Mouse (Mus musculus) stomach, embryonic 15.5 days (tissue): Measurements from ENCODE around the gene Camta1. TPM values are rescaled to one million over a fixed set of nuclear protein-coding genes. Genes with fewer than 3 reads are reported as not detected.

Experiments
- ATAC-seq: fragments of 200-750 bp; cut with Nextera tagmentation; 2 replicates; pipeline ENCODE4 v1.8.0; 2017; ENCODE audit warnings: low read depth, moderate number of reproducible peaks, moderate TSS enrichment; ENCODE audit not compliant: insufficient read depth, low FRiP score
- H3K27ac ChIP-seq: fragments of 300-500 bp; sonication (generic); 2 replicates; pipeline ENCODE4 v1.5.1; 2015; ENCODE audit warnings: mild to moderate bottlenecking, inconsistent platforms
- H3K27me3 ChIP-seq: fragments of 300-500 bp; sonication (generic); replicated peaks from 2 replicates; pipeline ENCODE4 v1.6.1; 2015; ENCODE audit warnings: inconsistent platforms
- H3K36me3 ChIP-seq: fragments of 300-500 bp; sonication (generic); 2 replicates; pipeline ENCODE4 v1.6.1; 2015; ENCODE audit warnings: inconsistent platforms
- H3K4me1 ChIP-seq: fragments of 300-500 bp; sonication (generic); 2 replicates; pipeline ENCODE4 v1.6.1; 2015; ENCODE audit warnings: inconsistent platforms
- H3K4me2 ChIP-seq: fragments of 300-500 bp; sonication (generic); 2 replicates; pipeline ENCODE4 v1.6.1; 2015; ENCODE audit warnings: mild to moderate bottlenecking, inconsistent platforms
- H3K4me3 ChIP-seq: fragments of 300-500 bp; sonication (generic); replicated peaks from 2 replicates; pipeline ENCODE4 v1.5.1; 2015; ENCODE audit warnings: inconsistent platforms
- H3K9ac ChIP-seq: fragments of 300-500 bp; sonication (generic); 2 replicates; pipeline ENCODE4 v1.6.1; 2015; ENCODE audit warnings: inconsistent platforms
- H3K9me3 ChIP-seq: fragments of 300-500 bp; sonication (generic); 2 replicates; pipeline ENCODE4 v1.6.1; 2016; ENCODE audit warnings: inconsistent platforms
- WGBS: fragments of 180-500 bp; shearing (Covaris S2); methylation state at CpG from one replicate; pipeline ENCODE4 v1.1.7; 2015; 5-methylcytosine and 5-hydroxymethylcytosine counted together
- polyA plus RNA-seq: library from polyadenylated mRNA; unstranded; fragments of >200 nt; fragmentation: Nextera tagmentation; extraction: Ambion mirVana; gene quantifications from 2 replicates; pipeline ENCODE4 v1.2.1, GENCODE M21; 2015

Gene Camta1
- polyA plus RNA-seq, 1 experiment from 2014 or later = 63.7 TPM

DNA sequence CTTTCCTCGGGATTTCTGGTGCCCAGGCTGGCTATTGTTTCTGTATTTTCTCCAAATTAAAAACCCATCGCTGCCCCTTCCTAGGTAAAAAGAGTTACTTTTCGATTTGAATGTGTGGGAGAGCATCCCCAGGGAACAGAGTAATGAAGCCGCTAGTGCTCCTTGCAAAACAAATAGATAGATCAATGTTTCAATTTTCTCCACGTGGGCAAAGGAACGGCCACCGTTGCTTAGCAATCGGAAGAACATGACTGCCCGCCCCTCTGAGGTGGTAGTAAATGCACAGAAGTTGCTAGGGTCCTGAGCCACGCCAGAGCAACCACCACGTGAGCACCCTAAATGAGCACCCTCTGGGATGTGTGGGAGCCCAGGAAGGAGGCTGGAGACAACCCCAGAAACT is 648.2 kb downstream of the Camta1 start:
- Histone ChIP-seq H3K27ac (no peak overlapping the region), H3K27me3 (no peaks in the 10 kb centered on the region), H3K36me3 (no peaks in the 10 kb centered on the region), H3K4me3 (no peak overlapping the region), H3K4me1 (peaks cover 5% of the 10 kb centered on the region; the same call in 1 of the 2 replicates), H3K4me2 (no peak overlapping the region), H3K9me3 (no peaks in the 10 kb centered on the region), H3K9ac (no peak overlapping the region)
- no peak for ATAC-seq
- 58% methylated on average over 11 of the region's 11 CpGs for WGBS

DNA sequence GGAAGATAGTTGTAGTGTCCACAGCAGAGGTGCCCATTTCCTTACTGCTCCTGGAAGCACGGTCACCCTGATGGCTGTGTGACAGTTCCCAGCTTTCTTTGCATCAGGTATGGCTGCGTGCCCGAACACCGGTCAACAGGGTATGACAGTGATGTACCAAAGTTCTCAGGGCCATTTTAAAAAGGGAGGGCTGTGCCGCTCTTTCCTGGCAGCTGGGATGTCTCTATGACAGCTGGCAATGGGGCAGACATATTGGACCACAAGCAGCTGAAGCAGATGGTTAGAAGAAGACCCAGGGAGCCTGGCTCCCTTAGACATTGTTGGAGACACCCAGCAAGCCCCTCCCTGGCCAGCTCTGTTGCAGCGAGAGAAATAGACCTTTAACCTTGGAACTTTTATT is 649.7 kb downstream of the Camta1 start:
- no peaks in the 10 kb centered on the region for H3K27me3 ChIP-seq
- no peak overlapping the region for H3K9ac ChIP-seq
- peaks cover 5% of the 10 kb centered on the region; the same call in 1 of the 2 replicates for H3K4me1 ChIP-seq
- ATAC-seq = no peak
- no peak overlapping the region for H3K4me3 ChIP-seq
- 78% methylated on average over 6 of the region's 6 CpGs for WGBS
- no peak overlapping the region for H3K27ac ChIP-seq
- H3K9me3 ChIP-seq = no peaks in the 10 kb centered on the region
- no peak overlapping the region for H3K4me2 ChIP-seq
- no peaks in the 10 kb centered on the region for H3K36me3 ChIP-seq

- no peak for ATAC-seq
- no peaks in the 10 kb centered on the region for H3K36me3 ChIP-seq
- no peak overlapping the region for H3K9ac ChIP-seq
- H3K4me2 ChIP-seq = no peak overlapping the region
- no peaks in the 10 kb centered on the region for H3K4me1 ChIP-seq
- H3K9me3 ChIP-seq = no peaks in the 10 kb centered on the region
- no peaks in the 10 kb centered on the region for H3K27me3 ChIP-seq
- H3K27ac ChIP-seq = no peak overlapping the region
- no peak overlapping the region for H3K4me3 ChIP-seq
- WGBS = 88% methylated on average over 7 of the region's 7 CpGs
Observed at GRCm38 (mm10) chr4:151207566-151207965, 654.1 kb downstream of the Camta1 start.

GRCm38 (mm10) chr4:151202891-151203290 is 658.8 kb downstream of the Camta1 start:
- Histone ChIP-seq H3K4me1 (no peaks in the 10 kb centered on the region), H3K4me3 (no peak overlapping the region), H3K27ac (no peak overlapping the region), H3K9me3 (no peaks in the 10 kb centered on the region), H3K36me3 (no peaks in the 10 kb centered on the region), H3K27me3 (no peaks in the 10 kb centered on the region), H3K9ac (no peak overlapping the region), H3K4me2 (no peak overlapping the region)
- no peak for ATAC-seq
- WGBS = 60% methylated on average over 6 of the region's 6 CpGs

- Histone ChIP-seq H3K9me3 (no peaks in the 10 kb centered on the region), H3K27me3 (no peaks in the 10 kb centered on the region; the same call in 1 of the 2 replicates), H3K4me2 (no peak overlapping the region), H3K4me3 (no peak overlapping the region), H3K4me1 (0 out of 2 replicates have a peak, but pooled peaks cover under 1% of the 10 kb centered on the region), H3K9ac (no peak overlapping the region), H3K27ac (no peak overlapping the region), H3K36me3 (no peaks in the 10 kb centered on the region)
- WGBS = 74% methylated on average over 9 of the region's 9 CpGs
- no peak for ATAC-seq
Observed at GRCm38 (mm10) chr4:151200316-151200715, 661.4 kb downstream of the Camta1 start.

- Histone ChIP-seq H3K27ac (no peak overlapping the region), H3K27me3 (no peaks in the 10 kb centered on the region; the same call in 1 of the 2 replicates), H3K9ac (no peak overlapping the region), H3K4me3 (no peak overlapping the region), H3K9me3 (no peaks in the 10 kb centered on the region), H3K36me3 (no peaks in the 10 kb centered on the region), H3K4me2 (no peak overlapping the region), H3K4me1 (0 out of 2 replicates have a peak, but pooled peaks cover 4% of the 10 kb centered on the region)
- ATAC-seq = no peak
- WGBS = 38% methylated on average over 10 of the region's 10 CpGs
Observed at GRCm38 (mm10) chr4:151195126-151195525, 666.5 kb downstream of the Camta1 start.

DNA sequence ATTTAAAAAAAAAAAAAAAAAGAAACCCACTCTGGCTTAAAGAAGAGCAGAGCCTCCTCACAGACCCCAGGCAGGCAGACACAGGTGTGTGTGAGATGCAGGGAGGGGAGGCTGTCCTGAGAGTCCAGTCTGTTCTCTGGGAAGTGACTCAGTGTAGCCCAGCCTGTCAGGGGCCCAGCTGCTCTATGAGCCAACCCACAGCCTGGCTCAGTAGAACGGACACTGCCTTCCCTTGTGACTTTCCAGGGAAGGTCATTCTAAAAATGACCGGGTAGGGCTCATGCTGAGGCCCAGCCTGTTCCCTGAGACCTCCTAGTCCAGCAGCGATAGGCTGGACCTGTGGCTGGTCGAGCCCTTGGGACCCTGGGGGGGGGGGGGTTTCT is 667.0 kb downstream of the Camta1 start:
- ATAC-seq = no peak
- Histone ChIP-seq H3K4me1 (0 out of 2 replicates have a peak, but pooled peaks cover 4% of the 10 kb centered on the region), H3K9ac (no peak overlapping the region), H3K9me3 (no peaks in the 10 kb centered on the region), H3K36me3 (no peaks in the 10 kb centered on the region), H3K27ac (no peak overlapping the region), H3K27me3 (no peaks in the 10 kb centered on the region; the same call in 1 of the 2 replicates), H3K4me2 (no peak overlapping the region), H3K4me3 (no peak overlapping the region)
- WGBS = 42% methylated on average over 4 of the region's 4 CpGs

- Histone ChIP-seq H3K36me3 (no peaks in the 10 kb centered on the region), H3K4me1 (0 out of 2 replicates have a peak, but pooled peaks cover 4% of the 10 kb centered on the region), H3K27me3 (no peaks in the 10 kb centered on the region; the same call in 1 of the 2 replicates), H3K4me2 (no peak overlapping the region), H3K4me3 (no peak overlapping the region), H3K9me3 (no peaks in the 10 kb centered on the region), H3K27ac (no peak overlapping the region), H3K9ac (no peak overlapping the region)
- no peak for ATAC-seq
- WGBS = 52% methylated on average over 11 of the region's 11 CpGs
Observed at GRCm38 (mm10) chr4:151194030-151194714, 667.5 kb downstream of the Camta1 start.

DNA sequence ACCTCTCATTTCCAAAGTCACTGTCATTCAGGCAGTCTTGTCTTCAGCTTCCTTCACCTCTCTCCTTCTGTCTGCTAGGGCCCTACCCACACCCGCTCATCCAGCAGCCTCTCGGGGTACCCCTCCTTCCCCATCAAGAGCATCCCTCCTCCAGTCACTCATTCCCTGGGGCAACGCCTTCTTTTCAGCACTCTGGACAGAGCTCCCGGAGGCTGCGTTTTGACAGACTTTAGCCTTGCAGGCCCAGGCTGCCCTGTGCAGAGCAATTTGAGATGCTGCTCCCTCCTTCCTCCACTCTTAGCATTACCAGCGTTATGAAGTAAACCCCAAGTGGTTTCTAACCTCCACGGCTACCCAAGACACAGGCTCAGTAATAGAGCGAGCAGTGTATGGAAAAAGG is 675.2 kb downstream of the Camta1 start:
- peak; percentile 53 for ATAC-seq
- WGBS = 9% methylated on average over 8 of the region's 8 CpGs
- H3K27me3 ChIP-seq = 0 out of 2 replicates have a peak, but pooled peaks cover 3% of the 10 kb centered on the region
- H3K9me3 ChIP-seq = no peaks in the 10 kb centered on the region
- H3K27ac ChIP-seq = no peak overlapping the region
- no peak overlapping the region for H3K4me3 ChIP-seq
- H3K4me2 ChIP-seq = no peak overlapping the region
- H3K36me3 ChIP-seq = no peaks in the 10 kb centered on the region
- no peak overlapping the region for H3K9ac ChIP-seq
- H3K4me1 ChIP-seq = no peaks in the 10 kb centered on the region

GRCm38 (mm10) chr4:151185750-151186149 is 675.9 kb downstream of the Camta1 start:
- WGBS = 16% methylated on average over 1 of the region's 1 CpGs
- H3K4me3 ChIP-seq = no peak overlapping the region
- peaks cover 5% of the 10 kb centered on the region; the same call in 1 of the 2 replicates for H3K4me1 ChIP-seq
- no peak overlapping the region for H3K4me2 ChIP-seq
- H3K9me3 ChIP-seq = no peaks in the 10 kb centered on the region
- ATAC-seq = no peak
- no peak overlapping the region for H3K27ac ChIP-seq
- H3K9ac ChIP-seq = no peak overlapping the region
- no peaks in the 10 kb centered on the region for H3K36me3 ChIP-seq
- 0 out of 2 replicates have a peak, but pooled peaks cover 3% of the 10 kb centered on the region for H3K27me3 ChIP-seq

DNA sequence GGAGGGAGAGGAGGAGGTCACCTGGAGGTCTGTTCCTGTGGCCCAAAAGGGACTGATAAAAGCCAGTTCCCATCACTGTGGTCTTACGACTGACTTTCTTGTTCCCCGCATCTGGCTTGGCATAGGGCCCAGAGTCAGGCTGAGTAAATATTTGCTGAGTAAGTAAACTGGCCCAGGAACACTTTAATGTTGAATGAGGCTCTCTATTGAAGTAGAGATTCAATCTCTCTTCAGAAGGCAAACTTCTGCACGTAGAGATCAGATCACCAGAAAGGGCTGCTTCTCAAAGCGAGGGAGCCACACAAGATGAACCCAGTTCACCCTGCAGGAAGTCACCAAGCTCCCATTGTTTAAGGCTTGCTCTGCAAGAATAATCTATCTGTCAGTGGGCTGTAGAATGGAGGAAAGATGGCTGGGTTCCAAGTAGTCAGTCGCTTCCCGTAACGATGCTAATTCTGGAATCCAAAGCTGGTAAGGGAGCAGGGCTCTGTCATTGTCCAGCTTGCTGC is 681.2 kb downstream of the Camta1 start:
- H3K9ac ChIP-seq = no peak overlapping the region
- no peaks in the 10 kb centered on the region for H3K36me3 ChIP-seq
- H3K4me3 ChIP-seq = no peak overlapping the region
- peaks cover 7% of the 10 kb centered on the region; the same call in 1 of the 2 replicates for H3K27me3 ChIP-seq
- no peaks in the 10 kb centered on the region for H3K9me3 ChIP-seq
- 0 out of 2 replicates have a peak overlapping the region, but pooled peaks have one; percentile 9 for H3K4me2 ChIP-seq
- peak overlapping the region; percentile 69 for H3K27ac ChIP-seq
- WGBS = 2% methylated on average over 7 of the region's 7 CpGs
- H3K4me1 ChIP-seq = peaks cover 20% of the 10 kb centered on the region
- peak; percentile 85 for ATAC-seq

DNA sequence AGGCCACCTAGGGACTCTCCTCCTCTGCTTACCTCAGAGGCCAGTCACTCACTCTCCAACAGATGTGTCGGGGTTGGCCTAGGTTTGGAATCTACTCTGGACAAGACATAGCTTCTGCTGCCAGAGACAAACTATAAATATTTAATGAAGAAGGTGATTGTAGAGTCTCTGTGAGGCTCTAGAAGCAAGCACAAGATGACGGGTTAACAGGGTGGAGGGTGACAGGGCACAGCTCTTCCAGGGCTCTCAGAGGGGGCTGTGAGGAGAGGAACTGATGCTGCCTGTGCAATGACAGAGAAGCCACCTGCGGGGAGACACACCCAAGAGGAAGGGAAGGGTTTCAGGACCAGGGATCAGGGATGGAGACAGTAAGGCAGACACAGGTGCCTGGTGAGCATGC is 682.0 kb downstream of the Camta1 start:
- peaks cover 20% of the 10 kb centered on the region for H3K4me1 ChIP-seq

More for the DNA sequence above, 682.0 kb downstream of the Camta1 start:
- ATAC-seq = no peak
- H3K27me3 ChIP-seq = peaks cover 7% of the 10 kb centered on the region; the same call in 1 of the 2 replicates
- H3K9ac ChIP-seq = no peak overlapping the region
- H3K27ac ChIP-seq = peak overlapping the region; percentile 71
- WGBS = 34% methylated on average over 3 of the region's 3 CpGs
- no peak overlapping the region for H3K4me2 ChIP-seq
- H3K9me3 ChIP-seq = no peaks in the 10 kb centered on the region
- H3K4me3 ChIP-seq = no peak overlapping the region
- H3K36me3 ChIP-seq = no peaks in the 10 kb centered on the region
